Mouse (Mus musculus): ENCODE measurements around the gene Ift122. TPM values are rescaled to one million over a fixed set of nuclear protein-coding genes. Genes with fewer than 3 reads are reported as not detected.

The Ift122 gene
- polyA plus RNA-seq, 1 experiment from 2014 or later: 2.9 TPM

DNA sequence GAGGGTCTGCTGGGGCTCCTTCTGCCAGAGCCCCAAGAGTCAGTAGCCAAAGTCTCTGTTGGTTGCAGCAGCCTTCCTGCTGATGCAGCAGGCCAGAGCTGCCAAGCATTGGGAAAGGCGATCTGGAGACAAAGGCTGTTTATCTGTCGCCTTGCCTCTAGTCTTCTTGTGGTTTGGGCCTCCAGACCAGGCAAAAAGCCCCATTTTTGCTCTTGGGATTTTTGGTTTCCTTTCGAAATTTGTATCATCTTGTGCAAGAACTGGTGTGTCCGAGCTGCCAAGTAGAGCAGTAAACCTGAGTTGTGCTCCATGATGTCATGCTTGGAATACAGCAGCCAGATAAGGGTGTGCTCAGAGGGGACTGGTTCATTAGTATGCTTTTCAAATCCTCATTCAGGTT is 43.8 kb downstream of the Ift122 start:
- DNase-seq (no peak), ATAC-seq (ENCODE audit: low read depth) (no peak)
- Histone ChIP-seq H3K4me3 (replicated peaks) (no peak overlapping the region), H3K36me3 (no peaks in the 10 kb centered on the region), H3K4me1 (replicated peaks) (0 out of 2 replicates have a peak, but pooled peaks cover 2% of the 10 kb centered on the region), H3K4me2 (no peak overlapping the region), H3K27ac (no peak overlapping the region), H3K9ac (no peak overlapping the region), H3K27me3 (no peaks in the 10 kb centered on the region), H3K9me3 (replicated peaks) (no peaks in the 10 kb centered on the region)
- WGBS (ENCODE audit: insufficient replicate concordance): 39% methylated on average over 4 of the region's 4 CpGs

GRCm38 (mm10) chr6:115897926-115898520 is 44.8 kb downstream of the Ift122 start:
- 0 out of 2 replicates have a peak, but pooled peaks cover 2% of the 10 kb centered on the region for H3K4me1 ChIP-seq (replicated peaks)
- no peak overlapping the region for H3K27ac ChIP-seq

GRCm38 (mm10) chr6:115901062-115901461 is 47.8 kb downstream of the Ift122 start:
- 6% methylated on average over 3 of the region's 3 CpGs for WGBS (ENCODE audit: insufficient replicate concordance)
- H3K36me3 ChIP-seq: no peaks in the 10 kb centered on the region
- H3K9me3 ChIP-seq (replicated peaks): no peaks in the 10 kb centered on the region
- no peaks in the 10 kb centered on the region for H3K27me3 ChIP-seq
- ATAC-seq (ENCODE audit: low read depth): no peak
- H3K4me2 ChIP-seq: no peak overlapping the region
- no peak overlapping the region for H3K27ac ChIP-seq
- no peak for DNase-seq
- H3K4me1 ChIP-seq (replicated peaks): peaks cover 7% of the 10 kb centered on the region
- H3K4me3 ChIP-seq (replicated peaks): no peak overlapping the region
- no peak overlapping the region for H3K9ac ChIP-seq

More at GRCm38 (mm10) chr6:115897926-115898520, 44.8 kb downstream of the Ift122 start:
- Histone ChIP-seq H3K4me3 (replicated peaks) (no peak overlapping the region), H3K9ac (no peak overlapping the region), H3K4me2 (no peak overlapping the region), H3K27me3 (no peaks in the 10 kb centered on the region), H3K9me3 (replicated peaks) (no peaks in the 10 kb centered on the region), H3K36me3 (no peaks in the 10 kb centered on the region)
- no peak for ATAC-seq (ENCODE audit: low read depth)
- WGBS (ENCODE audit: insufficient replicate concordance): 57% methylated on average over 7 of the region's 7 CpGs
- DNase-seq: no peak

DNA sequence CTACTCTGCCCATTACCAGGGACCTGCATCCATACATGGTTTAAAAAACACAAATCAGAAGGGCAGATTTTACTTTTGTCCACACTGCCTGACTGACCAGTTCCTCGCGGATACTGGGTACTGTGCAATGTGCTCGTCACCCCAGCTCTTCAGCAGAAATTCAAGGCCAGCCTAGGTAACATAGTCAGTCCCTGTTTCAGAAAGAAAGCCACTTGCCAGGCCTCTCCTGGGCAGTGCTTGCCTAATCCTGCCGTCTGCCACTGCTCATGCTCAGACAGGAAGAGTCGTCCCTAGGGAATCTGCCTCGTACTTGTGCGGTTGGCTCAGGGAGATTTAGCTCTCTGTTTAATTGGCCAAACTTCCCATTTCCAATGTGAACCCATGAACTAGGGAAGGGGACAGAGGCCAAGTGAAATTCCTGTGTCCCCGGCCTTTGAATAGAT is 48.2 kb downstream of the Ift122 start:
- Histone ChIP-seq H3K4me2 (no peak overlapping the region), H3K4me3 (replicated peaks) (no peak overlapping the region), H3K9me3 (replicated peaks) (no peaks in the 10 kb centered on the region), H3K9ac (no peak overlapping the region), H3K27me3 (no peaks in the 10 kb centered on the region), H3K27ac (no peak overlapping the region), H3K36me3 (no peaks in the 10 kb centered on the region), H3K4me1 (replicated peaks) (peaks cover 11% of the 10 kb centered on the region)
- ATAC-seq (ENCODE audit: low read depth) (no peak), DNase-seq (no peak)
- WGBS (ENCODE audit: insufficient replicate concordance): 69% methylated on average over 8 of the region's 8 CpGs

DNA sequence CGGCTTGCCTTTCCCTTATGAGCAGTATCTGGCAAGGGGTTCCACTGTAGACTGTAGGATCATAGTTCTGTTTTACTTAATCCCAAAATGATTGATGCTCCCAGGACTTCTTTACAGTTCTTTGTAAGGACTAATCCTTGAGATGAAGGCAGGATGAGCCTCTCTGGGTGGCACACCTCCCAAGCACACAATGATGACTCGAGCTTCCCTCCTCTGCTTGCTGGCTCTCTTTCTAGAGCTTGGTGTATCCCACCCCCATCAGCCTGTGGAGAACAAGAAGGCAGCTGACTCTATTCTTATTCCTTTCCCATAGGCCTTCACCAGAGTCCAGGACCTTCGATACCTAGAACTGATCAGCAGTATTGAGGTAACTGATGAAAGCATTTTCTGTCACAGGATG is 49.3 kb downstream of the Ift122 start:
- 62% methylated on average over 3 of the region's 3 CpGs for WGBS (ENCODE audit: insufficient replicate concordance)
- Histone ChIP-seq H3K9ac (no peak overlapping the region), H3K27ac (no peak overlapping the region), H3K4me2 (no peak overlapping the region), H3K9me3 (replicated peaks) (no peaks in the 10 kb centered on the region), H3K27me3 (no peaks in the 10 kb centered on the region), H3K36me3 (no peaks in the 10 kb centered on the region), H3K4me3 (replicated peaks) (no peak overlapping the region), H3K4me1 (replicated peaks) (peaks cover 16% of the 10 kb centered on the region)
- no peak for ATAC-seq (ENCODE audit: low read depth)
- no peak for DNase-seq

- no peak for DNase-seq
Measured at GRCm38 (mm10) chr6:115905568-115905967, 52.3 kb downstream of the Ift122 start.

DNA sequence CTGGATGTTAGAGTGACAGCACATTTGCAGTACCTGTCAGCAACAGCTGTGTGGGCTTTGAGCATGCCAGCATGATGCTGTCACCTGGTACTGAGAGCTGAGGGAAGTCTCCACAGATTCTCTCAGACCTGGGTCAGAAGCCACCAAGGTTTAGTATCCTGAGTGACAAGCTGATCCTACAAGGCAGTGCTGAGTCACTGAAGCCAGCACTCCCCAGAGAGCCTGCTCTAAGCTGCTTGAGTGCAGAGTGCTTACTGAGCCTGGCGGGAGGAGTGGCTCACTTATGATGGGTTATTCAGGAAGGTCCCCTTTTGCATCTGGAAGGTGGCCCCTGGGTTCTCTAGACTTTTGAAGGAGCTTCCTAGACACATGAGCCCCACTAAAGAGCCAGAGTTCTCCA is 53.2 kb downstream of the Ift122 start:
- H3K4me2 ChIP-seq: no peak overlapping the region
- no peaks in the 10 kb centered on the region for H3K36me3 ChIP-seq

More at GRCm38 (mm10) chr6:115905568-115905967, 52.3 kb downstream of the Ift122 start:
- Histone ChIP-seq H3K27me3 (no peaks in the 10 kb centered on the region), H3K4me2 (no peak overlapping the region), H3K9ac (no peak overlapping the region), H3K4me3 (replicated peaks) (no peak overlapping the region), H3K27ac (no peak overlapping the region), H3K4me1 (replicated peaks) (peaks cover 46% of the 10 kb centered on the region), H3K9me3 (replicated peaks) (no peaks in the 10 kb centered on the region), H3K36me3 (no peaks in the 10 kb centered on the region)
- no peak for ATAC-seq (ENCODE audit: low read depth)
- 64% methylated on average over 6 of the region's 6 CpGs for WGBS (ENCODE audit: insufficient replicate concordance)

GRCm38 (mm10) chr6:115906871-115907270 is 53.6 kb downstream of the Ift122 start:
- H3K4me2 ChIP-seq: no peak overlapping the region
- no peak overlapping the region for H3K27ac ChIP-seq
- DNase-seq (no peak), ATAC-seq (ENCODE audit: low read depth) (no peak)
- no peaks in the 10 kb centered on the region for H3K27me3 ChIP-seq
- H3K36me3 ChIP-seq: no peaks in the 10 kb centered on the region
- H3K9ac ChIP-seq: no peak overlapping the region
- H3K9me3 ChIP-seq (replicated peaks): no peaks in the 10 kb centered on the region
- WGBS (ENCODE audit: insufficient replicate concordance): 26% methylated on average over 2 of the region's 2 CpGs
- peaks cover 47% of the 10 kb centered on the region for H3K4me1 ChIP-seq (replicated peaks)
- no peak overlapping the region for H3K4me3 ChIP-seq (replicated peaks)

More for the DNA sequence above, 53.2 kb downstream of the Ift122 start:
- H3K4me3 ChIP-seq (replicated peaks): no peak overlapping the region
- no peak overlapping the region for H3K27ac ChIP-seq
- H3K27me3 ChIP-seq: no peaks in the 10 kb centered on the region
- no peak for DNase-seq
- peaks cover 47% of the 10 kb centered on the region for H3K4me1 ChIP-seq (replicated peaks)
- H3K9me3 ChIP-seq (replicated peaks): no peaks in the 10 kb centered on the region
- H3K9ac ChIP-seq: no peak overlapping the region
- 14% methylated on average over 1 of the region's 1 CpGs for WGBS (ENCODE audit: insufficient replicate concordance)
- no peak for ATAC-seq (ENCODE audit: low read depth)

DNA sequence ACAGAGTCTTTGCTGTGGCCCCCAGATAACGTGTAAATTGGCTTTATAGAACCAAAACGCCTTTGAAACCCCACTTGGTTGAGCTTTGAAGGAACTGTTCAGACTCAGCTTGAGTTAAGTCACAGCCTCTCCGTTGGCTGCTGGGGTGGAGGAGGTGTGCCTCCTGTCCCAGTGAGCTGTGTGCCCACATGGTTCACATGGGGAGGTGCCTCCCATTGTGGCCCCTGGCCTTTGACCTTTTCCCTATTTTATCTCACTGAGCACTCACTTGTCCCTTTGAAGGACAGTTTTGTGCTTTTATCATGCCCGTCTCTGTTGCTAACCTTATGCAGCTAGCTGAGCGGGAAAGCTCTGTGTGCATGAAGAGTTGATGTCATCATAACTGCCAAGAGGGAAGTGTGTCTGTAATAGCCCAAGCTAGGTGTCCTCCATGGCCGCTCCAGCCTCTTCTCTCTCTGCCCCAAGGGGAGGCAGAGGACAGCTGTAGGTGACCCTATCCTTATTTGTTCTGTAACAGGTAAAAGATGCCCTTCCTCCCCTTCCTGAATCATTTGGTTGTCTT is 55.2 kb downstream of the Ift122 start:
- Histone ChIP-seq H3K27ac (no peak overlapping the region), H3K4me1 (replicated peaks) (peaks cover 47% of the 10 kb centered on the region), H3K4me2 (no peak overlapping the region), H3K27me3 (no peaks in the 10 kb centered on the region), H3K4me3 (replicated peaks) (no peak overlapping the region), H3K36me3 (no peaks in the 10 kb centered on the region), H3K9me3 (replicated peaks) (no peaks in the 10 kb centered on the region), H3K9ac (no peak overlapping the region)
- 12% methylated on average over 6 of the region's 6 CpGs for WGBS (ENCODE audit: insufficient replicate concordance)
- ATAC-seq (ENCODE audit: low read depth) (peak; percentile 43), DNase-seq (peak; percentile 15)

DNA sequence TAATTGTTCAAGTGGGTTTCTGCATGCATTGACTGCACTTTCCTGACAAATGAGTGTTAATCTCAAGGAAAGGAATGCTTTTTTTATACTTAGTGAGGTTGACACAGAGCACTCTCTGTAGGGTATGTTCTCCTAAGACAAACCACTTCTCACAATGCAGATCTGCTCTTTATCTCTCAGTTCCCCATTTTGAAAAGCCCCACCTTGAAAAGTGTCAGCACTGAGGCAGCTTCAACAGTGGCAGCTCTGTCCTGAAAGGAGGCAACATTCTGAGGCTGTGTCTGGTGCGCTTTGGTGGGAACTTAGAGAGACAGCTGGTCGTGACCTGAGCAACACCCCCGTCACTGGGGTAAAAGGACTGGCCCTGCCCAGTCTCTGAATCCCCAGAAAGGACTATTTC is 55.8 kb downstream of the Ift122 start:
- Histone ChIP-seq H3K4me1 (replicated peaks) (peaks cover 47% of the 10 kb centered on the region), H3K27ac (no peak overlapping the region)
- no peak for ATAC-seq (ENCODE audit: low read depth)

GRCm38 (mm10) chr6:115909940-115910339 is 56.7 kb downstream of the Ift122 start:
- H3K36me3 ChIP-seq: no peaks in the 10 kb centered on the region
- H3K4me1 ChIP-seq (replicated peaks): peaks cover 47% of the 10 kb centered on the region
- DNase-seq: no peak
- no peak overlapping the region for H3K27ac ChIP-seq
- no peaks in the 10 kb centered on the region for H3K27me3 ChIP-seq
- no peaks in the 10 kb centered on the region for H3K9me3 ChIP-seq (replicated peaks)
- no peak overlapping the region for H3K4me3 ChIP-seq (replicated peaks)
- ATAC-seq (ENCODE audit: low read depth): peak; percentile 46; the same call in 1 of the 2 replicates
- no peak overlapping the region for H3K4me2 ChIP-seq
- H3K9ac ChIP-seq: no peak overlapping the region
- 35% methylated on average over 8 of the region's 8 CpGs for WGBS (ENCODE audit: insufficient replicate concordance)

More for the DNA sequence above, 55.8 kb downstream of the Ift122 start:
- Histone ChIP-seq H3K9ac (no peak overlapping the region), H3K27me3 (no peaks in the 10 kb centered on the region), H3K4me2 (no peak overlapping the region), H3K9me3 (replicated peaks) (no peaks in the 10 kb centered on the region), H3K4me3 (replicated peaks) (no peak overlapping the region), H3K36me3 (no peaks in the 10 kb centered on the region)
- DNase-seq: no peak
- WGBS (ENCODE audit: insufficient replicate concordance): 17% methylated on average over 3 of the region's 3 CpGs

DNA sequence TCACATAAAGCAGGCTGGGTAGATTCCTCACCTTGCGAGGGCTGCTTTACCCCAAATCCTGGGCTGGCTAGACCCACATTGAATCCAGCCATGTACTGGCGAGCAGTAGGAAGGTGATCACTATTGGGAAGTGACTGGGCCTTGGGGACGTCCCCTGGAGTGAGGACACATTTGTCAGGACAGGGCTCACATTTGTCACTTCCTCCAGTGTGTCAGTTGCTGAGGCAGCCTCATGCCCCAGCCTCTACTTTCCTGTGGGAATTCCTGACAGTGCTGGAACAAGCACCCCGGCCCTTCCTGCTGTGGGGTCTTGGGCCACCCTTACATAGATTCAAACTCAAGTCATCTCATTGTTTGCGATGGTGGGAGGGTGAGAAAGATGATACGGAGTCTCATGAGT is 58.5 kb downstream of the Ift122 start:
- peaks cover 36% of the 10 kb centered on the region for H3K4me1 ChIP-seq (replicated peaks)
- H3K4me2 ChIP-seq: no peak overlapping the region
- H3K9ac ChIP-seq: no peak overlapping the region
- no peaks in the 10 kb centered on the region for H3K27me3 ChIP-seq
- ATAC-seq (ENCODE audit: low read depth): no peak
- H3K4me3 ChIP-seq (replicated peaks): no peak overlapping the region
- H3K9me3 ChIP-seq (replicated peaks): no peaks in the 10 kb centered on the region
- H3K27ac ChIP-seq: no peak overlapping the region
- no peaks in the 10 kb centered on the region for H3K36me3 ChIP-seq
- no peak for DNase-seq
- WGBS (ENCODE audit: insufficient replicate concordance): 55% methylated on average over 6 of the region's 6 CpGs

All from liver, embryonic 13.5 days (tissue).